Mouse (Mus musculus): ENCODE data around the gene Ndufs3.
"Not testable (repeated sequence)": the region's sequence is repeated elsewhere in the genome, so short reads cannot be mapped to it uniquely, and the experiment has no call there.

Gene Ndufs3

DNA sequence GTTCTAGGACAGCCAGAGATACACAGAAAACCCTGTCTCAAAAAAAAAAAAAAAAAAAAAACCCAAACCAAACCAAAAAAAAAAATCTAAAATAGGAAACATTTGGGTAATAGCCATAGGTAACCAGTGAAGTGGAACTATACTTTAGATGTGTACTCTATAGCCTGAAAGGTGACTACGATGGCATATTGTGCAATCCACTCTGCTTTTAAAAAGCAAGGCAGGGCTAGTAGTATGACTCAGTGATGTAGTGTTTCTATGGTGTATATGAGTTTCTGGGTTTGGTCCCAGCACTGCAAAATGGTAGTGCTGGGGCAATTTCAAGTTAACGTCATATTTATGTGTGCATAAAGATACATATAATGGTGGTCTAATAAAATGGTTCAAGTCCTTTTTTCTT lies 2.1 kb upstream of the Ndufs3 start:
- DNase-seq (ENCODE audit: low spot score) = no peak

DNA sequence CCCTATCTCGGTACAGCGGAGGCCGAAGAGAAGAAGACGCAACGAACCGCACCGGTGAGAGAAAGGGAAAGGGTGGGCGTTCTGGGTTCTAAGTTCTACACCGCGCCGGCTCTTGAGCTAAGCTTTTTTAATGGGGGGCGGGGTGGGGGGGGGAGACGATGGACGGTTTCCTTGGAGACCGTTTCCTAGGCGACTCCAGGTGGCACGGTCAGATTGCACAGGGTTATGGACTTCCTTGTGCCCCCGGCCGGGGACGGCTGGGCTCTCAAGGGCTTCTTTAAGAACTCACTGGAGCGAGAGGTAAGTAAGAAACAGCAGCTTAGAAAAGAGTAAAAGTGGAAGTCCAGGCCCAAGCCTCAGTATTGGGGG lies 213 bp upstream of the Ndufs3 start:
- no peak for DNase-seq (ENCODE audit: low spot score)

DNA sequence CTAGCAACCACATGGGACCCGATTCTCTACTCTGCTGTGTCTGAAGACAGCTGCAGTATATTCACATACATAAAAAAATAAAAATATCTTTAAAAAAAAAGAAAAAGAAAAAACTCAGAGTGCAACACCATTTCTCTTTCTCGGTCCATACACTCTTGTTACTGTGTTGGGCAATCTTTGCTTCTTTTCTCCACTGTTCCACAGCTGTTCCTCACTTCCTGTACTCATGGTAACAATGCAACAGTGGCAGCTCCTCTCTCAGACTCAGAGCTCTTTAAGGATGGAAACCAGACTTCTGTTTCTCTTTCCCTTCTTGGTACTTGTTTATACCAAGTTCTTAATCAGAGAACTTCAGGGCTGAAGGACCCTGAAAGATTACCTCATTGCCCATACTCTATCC lies 1.2 kb downstream of the Ndufs3 start:
- DNase-seq (ENCODE audit: low spot score) = no peak

DNA sequence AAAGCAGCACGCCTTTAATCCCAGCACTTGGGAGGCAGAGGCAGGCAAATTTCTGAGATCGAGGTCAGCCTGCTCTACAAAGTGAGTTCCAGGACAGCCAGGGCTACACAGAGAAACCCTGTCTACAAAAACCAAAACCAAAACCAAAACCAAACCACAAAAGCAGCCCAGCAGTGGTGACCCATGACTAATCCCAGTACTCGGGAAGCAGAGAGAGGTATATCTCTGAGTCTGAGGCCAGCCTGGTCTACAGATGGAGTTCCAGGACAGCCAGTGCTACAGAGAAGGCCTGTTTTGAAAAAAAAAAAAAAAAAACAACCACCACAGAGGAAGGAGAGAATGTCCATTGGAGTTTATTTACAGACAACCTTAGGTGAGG lies 10.3 kb downstream of the Ndufs3 start:
- not testable (repeated sequence) for DNase-seq (ENCODE audit: low spot score)

DNA sequence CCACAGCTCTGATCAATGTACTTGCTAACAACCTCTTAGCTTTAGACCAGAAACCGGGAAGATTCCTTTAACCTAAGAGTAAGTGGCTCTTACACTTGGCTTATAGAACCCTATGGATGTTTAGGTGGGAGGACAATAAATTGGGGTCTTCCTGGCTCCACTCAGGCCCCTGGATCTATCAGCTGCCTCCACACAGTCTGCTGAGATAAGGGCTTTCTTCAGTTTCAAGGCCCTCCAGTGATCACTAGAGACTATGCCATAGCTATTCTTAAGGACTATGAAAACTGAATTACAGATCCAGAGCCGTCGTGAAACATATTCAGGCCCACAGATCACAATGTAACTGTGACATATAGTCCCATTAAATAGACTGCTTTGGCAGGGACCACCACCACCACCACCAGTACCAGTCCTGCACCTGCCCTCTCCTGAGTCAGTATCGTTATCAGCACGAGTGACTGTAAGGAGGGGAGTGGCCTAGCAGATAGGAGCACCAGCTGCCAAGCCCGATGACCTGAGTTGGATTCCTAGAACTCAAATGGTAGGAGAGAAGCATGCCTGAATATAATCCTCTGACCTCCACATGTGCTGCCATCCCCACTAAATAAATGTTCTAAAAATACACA lies 10.8 kb downstream of the Ndufs3 start:
- DNase-seq (ENCODE audit: low spot score) = no peak

DNA sequence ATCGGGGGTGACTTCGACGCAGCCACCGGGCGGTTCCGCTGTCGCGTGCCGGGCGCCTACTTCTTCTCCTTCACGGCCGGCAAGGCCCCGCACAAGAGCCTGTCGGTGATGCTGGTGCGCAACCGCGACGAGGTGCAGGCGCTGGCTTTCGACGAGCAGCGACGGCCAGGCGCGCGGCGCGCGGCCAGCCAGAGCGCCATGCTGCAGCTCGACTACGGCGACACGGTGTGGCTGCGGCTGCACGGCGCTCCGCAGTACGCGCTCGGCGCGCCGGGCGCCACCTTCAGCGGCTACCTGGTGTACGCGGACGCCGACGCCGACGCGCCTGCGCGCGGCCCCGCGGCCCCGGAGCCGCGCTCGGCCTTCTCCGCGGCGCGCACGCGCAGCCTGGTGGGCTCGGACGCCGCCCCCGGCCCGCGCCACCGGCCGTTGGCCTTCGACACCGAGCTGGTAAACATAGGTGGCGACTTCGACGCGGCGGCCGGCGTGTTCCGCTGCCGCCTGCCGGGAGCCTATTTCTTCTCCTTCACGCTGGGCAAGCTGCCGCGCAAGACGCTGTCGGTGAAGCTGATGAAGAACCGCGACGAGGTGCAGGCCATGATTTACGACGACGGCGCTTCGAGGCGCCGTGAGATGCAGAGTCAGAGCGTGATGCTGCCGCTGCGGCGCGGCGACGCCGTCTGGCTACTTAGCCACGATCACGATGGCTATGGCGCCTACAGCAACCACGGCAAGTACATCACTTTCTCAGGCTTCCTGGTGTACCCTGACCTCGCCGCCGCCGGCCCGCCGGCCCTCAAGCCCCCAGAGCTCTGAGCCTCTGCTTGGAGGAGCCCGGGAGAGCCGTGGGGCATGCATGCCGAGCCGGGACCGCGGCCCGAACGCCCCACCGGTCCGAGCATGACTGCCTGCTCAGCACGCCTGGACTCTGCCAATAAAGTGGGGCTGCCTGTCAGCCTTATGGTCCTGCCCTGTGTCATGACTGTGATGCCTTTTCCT lies 14.8 kb downstream of the Ndufs3 start:
- no peak for DNase-seq (ENCODE audit: low spot score)

DNA sequence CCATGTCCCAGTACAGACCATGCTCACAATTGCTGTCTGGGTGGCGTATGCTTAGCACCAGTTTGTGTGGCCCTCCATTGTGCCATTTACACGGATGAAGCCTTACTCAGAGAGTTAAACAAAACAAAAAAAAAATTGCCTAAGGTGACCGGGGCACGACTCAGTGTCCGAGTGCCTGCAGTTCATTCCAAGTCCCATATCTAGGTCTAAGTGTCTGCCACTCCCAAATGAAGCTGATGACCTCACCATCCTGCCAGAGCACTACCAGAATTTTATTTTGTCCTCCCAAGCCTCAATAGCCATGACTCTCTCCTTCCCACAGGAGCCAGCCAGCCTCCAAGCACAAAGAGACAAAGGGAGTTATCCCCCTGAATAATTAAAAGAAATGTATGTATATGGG lies 17.0 kb downstream of the Ndufs3 start:
- DNase-seq (ENCODE audit: low spot score) = peak; percentile 50

DNA sequence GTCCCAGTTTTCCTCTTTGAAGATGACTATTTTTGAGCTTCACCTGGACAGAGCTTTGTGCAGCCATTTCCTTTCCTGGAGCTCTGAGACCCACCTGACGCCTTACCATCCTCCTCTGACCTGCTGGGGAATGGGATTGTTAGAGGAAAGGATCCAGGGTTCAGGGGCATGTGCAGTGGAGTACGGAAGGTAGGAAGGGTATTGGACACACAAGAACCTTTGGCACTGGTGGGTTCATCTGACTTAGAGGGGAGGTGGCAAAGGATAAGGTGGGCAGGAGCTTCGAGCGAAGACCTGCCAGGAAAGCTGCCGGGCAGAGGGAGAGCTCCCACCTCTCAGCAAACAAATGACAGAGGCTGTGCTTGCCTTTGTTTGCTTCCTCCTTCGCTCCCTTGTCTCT lies 18.2 kb downstream of the Ndufs3 start:
- DNase-seq (ENCODE audit: low spot score) = no peak

DNA sequence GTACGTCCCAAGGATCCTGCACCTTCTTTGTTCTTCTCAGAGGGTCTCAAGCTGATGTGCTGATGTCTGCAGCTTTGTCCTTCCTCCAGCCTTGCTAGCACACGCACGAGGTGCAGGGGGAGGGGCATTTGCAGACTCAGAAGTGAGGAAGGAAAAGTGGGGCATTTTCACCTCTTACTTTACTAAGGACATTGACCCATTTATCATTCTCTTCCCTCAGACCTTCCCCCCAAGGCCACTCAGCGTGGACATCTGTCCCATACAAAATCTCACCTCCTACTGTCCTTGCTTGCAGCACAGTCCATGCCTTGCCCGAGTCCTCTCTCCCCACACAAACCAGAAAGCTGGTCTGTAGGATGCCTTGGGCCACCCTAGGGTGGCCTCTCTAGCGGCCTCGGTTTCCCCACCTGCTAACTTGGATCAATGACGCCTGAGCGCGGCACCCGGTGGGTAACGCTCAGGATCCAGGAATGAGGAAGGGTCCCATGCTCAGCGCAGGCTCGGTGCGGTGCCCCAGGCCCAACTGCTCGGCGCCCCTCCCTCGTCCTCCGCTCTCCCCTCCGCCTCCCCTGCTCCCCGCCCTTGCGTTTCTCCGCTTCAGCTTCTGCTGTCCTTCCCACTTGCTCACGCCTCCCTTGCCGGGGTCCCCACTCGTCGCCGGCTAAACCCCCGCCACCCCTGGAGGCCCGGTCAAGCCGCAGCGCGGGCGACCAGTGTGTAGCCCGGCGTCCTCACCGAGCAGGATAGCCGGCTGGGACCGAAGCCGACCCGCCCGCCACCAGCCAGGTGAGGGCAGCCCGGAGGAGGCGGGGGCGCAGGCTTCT lies 19.2 kb downstream of the Ndufs3 start, which contains the start of gene C1qtnf4:
Gene C1qtnf4, plus strand, starts transcription at position 643 of the 824 bp plus-strand sequence.
- DNase-seq (ENCODE audit: low spot score) = no peak

DNA sequence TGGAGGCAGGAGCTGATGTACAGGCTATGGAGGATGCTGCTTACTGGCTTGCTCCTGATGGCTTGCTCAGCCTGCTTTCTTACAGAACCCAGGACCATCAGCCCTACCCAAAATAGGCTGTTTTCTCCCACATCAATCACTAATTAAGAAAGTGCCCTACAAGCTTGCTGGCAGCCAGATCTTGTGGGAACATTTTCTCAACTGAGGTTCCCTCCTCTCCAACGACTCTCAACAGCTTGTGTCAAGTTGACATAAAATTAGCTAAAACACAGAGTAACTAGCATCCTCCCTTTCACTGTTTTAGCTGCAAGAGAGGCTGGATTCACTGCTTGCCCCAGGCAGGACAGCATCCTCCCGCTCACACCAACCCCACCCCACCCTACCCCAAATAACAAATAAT lies 22.8 kb downstream of the Ndufs3 start:
- no peak for DNase-seq (ENCODE audit: low spot score)

DNA sequence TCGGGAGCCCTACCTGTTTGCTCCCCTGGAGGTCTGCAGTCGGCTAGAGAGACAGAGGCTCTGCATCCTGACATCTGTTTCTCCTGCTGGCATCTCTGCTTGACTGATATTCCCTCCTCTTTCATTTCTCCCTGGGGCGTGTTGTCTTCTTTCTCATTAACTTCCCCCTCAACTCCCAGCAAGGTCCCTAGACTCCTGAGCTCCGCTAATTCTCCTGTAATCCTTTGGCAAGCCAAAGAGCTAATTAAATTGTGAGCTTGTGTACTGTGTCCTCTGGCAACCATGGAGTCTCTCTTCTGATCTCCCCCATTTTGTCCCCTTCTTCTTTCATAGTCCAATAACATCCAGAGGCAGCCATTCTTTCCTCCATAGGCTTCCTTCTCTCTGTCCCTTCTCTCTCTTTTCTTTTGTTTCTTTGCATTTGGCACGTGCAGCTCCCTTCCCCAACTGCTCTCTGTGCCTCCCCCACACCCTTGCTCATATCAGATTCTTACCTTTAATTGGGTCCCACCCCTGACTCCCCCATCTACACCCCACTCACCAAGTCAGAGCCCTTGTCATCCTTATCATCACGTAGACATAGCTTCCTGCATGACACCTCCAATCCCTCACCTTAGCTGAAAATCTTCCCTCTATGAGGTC lies 24.4 kb downstream of the Ndufs3 start:
- no peak for DNase-seq (ENCODE audit: low spot score)

DNA sequence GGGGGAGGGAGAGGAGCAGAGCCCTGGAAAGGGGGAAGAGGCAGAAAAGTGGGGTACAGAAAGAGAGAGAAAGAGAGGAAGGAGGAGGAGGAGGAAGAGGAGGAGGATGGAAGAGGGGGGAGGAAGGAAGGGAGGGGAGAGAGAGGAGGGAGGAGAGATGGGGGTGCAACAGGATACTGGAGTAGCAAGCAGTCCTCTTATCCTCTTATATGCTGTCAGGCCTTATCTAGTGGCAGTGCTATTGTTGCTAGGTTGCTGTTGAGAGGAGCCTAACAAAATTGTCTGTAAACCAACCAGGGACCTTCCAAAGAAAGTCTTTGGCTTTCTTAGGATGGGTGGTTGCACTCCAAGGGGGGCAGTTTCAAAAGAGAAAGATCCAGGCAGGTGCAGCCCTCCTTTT lies 25.2 kb downstream of the Ndufs3 start:
- DNase-seq (ENCODE audit: low spot score) = no peak

DNA sequence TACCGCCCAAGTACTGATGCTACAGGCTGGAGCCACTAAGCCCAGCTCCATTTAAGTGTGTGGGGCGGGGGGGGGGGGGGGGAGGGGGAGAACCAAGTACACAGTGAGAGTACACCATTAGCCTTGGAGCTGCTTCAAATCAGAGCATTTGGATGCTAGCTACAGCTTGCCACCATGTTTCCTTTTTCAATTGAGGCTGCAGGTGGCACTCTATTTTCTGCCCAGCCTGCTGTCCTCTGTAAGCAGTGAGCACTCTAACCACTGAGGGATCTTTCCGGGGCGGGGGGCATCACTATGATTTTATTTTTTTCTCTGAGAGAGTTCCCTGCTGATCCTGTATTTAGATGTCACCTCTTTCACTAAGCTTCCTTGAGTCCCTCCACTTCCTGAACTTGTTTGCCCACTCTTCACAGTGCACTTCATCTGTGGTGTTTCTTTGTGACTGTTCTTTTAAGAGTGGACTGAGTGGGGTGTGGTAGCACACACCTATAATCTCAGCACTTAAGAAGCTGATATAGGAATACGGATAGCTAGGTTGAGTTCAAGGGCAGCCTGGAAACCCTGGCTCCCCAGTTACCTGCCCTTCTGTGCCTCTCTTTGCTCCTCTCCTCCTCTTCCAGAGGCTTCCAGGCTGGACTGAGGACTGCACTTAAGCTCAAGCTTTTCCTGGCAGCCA lies 26.9 kb downstream of the Ndufs3 start:
- no peak for DNase-seq (ENCODE audit: low spot score)

DNA sequence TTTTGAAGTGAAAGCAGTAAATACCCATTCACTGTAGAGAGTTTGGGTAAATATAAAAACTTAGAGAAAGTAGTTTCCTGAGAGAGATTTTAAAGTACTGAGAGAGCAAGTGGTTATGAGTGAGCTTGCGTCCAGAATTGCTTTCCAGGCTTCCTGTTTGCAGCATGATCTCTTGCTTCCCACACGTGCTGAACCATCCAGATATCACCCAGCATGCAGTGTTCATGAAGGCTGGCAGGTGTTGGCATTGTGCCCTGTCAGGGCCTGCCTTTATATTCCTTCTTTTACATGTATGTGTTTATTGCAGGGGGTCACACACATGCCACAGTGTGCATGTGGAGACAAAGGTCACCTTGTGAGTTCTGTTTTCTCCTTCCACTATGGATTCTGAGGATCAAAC lies 29.4 kb downstream of the Ndufs3 start:
- DNase-seq (ENCODE audit: low spot score) = no peak

DNA sequence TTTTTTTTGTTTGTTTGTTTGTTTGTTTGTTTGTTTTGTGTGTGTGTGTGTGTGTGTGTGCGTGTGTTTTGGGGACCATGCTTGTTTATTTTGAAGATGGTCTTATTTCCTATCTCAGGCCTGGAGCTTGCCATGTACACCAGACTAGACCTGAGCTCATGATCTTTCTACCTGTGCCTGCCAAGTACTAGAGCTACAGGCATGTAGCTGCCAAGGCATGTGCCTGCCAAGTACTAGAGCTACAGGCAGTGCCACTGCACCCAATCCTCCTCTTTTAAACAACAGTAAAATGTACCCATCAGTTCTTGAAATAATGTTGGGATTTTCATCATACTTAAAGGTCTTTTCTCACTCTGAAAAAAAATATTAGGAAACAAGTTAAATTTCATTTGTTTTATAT lies 30.6 kb downstream of the Ndufs3 start:
- DNase-seq (ENCODE audit: low spot score) = no peak

DNA sequence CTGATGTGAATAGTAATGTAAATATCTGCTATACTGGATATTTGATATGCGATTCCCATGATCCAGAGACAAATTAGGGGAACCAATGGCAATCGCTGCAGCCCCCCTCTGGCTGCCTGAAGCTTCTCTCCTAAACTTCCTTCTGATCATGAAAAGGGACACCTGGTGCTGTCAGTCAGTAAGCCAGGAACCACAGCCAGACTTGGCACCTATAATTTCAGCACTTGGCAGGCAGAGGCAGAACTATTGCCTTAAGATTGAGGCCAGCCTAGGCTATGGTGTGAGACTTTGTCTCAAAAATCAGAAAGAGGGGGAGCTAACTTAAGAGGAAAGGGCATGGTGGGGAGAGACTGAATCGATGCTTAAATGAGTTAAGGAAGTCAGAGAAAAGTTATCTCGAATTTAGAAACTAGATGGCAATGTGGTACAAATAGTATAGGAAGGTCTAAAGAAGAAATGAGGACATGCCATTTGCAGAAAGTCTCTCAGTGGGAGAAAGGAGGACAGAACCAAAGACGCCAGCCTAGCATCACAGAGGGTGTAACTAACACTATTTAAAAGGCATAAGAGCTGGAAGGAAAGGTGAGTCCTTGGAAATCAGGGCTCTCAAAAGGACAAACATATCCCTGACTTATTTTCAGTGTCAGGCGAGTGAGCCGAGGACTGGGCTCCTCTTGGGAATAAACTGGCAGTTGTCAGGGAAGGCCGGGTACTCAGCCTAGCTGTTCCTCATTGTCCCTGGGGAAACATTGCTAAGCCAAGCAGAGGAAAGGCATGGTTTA lies 33.3 kb downstream of the Ndufs3 start:
- DNase-seq (ENCODE audit: low spot score) = peak; percentile 83

DNA sequence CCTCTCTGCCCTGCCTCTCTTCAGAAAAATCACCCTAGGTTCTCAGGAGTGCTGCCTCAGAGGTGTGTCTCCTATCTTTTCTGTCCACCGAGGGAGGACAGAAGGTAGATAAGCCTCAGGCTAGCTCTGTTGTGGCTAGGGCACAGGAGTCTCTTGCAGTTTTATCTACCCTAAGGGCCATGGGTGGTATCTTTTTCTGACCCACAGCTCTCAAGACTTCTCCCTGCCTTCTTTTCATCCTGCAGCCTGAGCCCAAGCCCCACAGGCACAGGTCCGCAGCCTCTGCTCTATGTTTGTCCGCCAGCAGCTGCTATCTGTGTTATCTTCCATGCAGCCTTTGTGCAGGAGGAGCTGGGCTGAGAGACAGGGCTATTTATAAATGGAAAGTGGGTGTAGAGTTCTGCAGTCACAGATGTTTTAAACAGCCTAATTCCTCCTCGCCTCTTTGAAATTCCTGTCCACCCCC lies 34.5 kb downstream of the Ndufs3 start:
- DNase-seq (ENCODE audit: low spot score) = peak; percentile 51

DNA sequence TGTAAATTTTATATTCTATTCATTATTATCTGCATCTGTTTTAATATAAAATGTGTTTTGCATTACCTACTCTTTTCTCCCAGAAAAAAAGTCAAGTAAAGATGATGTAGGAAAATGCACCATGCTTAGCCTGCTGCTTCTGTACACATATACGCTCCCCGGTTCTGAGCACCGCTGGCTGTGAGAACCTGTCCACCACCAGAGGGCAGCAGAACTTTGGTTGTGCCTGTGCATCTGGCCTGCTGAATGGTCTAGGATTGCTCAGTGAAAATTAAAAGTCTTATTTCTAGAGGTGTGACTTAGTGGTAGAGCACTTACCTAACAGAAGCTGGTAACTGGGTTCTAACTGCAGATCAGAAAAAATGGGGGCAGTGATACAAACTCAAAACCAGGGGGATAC lies 38.1 kb downstream of the Ndufs3 start:
- DNase-seq (ENCODE audit: low spot score) = peak; percentile 90

DNA sequence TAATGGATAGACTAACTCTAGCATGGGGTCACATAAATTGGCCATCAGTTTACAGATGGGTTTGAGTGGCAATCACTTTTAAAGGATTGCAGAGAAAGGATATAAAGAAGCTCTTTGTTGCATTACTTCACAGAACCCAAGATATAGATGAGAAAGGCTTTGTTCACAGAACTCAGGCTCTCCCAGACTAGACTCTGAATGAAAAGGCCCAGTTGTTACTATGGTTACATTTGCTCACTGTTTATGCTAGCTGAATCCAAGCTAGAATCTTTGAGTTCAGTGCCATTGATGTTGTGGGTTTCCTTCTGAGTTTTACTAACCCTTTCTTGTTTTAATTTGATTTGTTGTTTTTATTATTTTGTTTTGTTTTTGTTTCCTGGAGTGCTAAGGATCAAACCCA lies 40.4 kb downstream of the Ndufs3 start:
- no peak for DNase-seq (ENCODE audit: low spot score)

DNA sequence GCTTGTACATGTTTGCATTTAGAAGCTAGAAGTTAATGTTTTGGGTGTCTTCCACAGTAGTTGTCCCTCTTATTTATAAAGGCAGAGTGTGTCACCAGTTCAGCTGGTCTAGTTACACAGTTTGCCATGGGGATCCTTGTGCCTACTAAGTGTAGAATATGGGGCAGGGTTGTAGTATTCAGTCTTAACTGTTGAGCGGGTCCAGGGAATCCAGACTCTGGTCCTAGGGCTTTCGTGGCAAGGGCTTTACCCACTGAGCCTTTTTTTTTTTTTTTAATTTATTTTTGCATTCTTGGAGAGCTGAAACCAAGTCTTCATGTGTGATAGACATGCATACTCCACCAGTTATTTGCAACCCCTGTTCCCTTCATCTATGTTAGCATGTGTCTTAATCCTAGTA lies 43.1 kb downstream of the Ndufs3 start:
- DNase-seq (ENCODE audit: low spot score) = no peak

DNA sequence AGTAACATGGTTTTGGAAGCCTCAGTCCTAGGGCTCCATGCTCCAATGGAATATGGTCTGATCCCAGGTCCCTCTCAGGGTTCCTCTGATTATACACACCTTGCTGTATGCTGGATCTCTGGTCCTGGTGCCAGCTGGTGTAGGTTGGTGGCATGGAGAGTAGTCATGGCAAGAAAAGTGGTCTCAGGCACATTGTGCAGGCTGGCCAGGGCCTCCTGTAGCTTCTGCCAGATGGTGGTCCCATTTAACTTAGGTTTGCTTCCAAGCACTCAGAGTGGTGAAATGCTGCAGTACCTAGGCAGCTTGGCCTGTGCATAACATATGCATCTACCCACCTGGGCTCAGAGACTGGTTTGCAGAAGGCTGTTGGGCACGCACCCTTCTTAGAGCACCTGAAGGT lies 54.2 kb downstream of the Ndufs3 start:
- DNase-seq (ENCODE audit: low spot score) = no peak
